Mouse (Mus musculus) CH12.LX (cell line): Measurements from ENCODE around the gene Myo3b.

ENCODE experiments used
- KAT2A ChIP-seq: IDR thresholded peaks from 2 replicates; pipeline ENCODE4 v1.6.1; 2012; ENCODE audit warnings: low read length, improper control_type of control experiment, inconsistent platforms; ENCODE audit not compliant: insufficient replicate concordance
- TCF12 ChIP-seq: IDR thresholded peaks from 2 replicates; pipeline ENCODE4 v1.6.1; 2014; ENCODE audit warnings: low read depth, mild to moderate bottlenecking, inconsistent platforms, low read length, improper control_type of control experiment

- no peak for TF ChIP-seq KAT2A
- no peak for TF ChIP-seq TCF12
Observed at GRCm38 (mm10) chr2:70065116-70065515, 26.2 kb downstream of the Myo3b start.
